In the genomic region with DNA sequence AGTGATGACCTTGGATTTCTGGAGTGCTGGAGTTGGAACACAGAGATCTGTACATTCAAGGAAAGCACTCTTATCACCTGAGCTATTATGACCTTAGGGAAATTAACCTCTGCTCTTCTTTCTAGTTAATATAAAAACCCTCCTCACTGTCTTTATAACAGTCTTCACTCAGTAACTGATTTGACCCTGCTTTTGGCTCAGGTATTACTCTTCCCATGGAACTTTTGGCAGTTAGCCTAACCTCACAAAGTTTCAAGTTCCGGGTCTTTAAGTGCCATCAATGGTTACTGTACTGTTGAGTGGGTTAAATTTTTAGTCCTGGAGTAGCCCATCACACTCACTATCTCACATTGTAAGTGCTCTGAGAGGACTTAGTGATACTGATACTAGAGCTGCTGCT, we compare ENCODE assay signal across 25 mouse cellular contexts. TPM values are rescaled to one million over a fixed set of nuclear protein-coding genes. Genes with fewer than 3 reads are reported as not detected.
DNase-seq lines count a peak whose midpoint lies in the region; ATAC-seq and TF ChIP-seq lines count a peak whose summit lies in the region.
"Had no signal": no experiment of that assay in that cellular context is flagged by ENCODE, and none has a peak within 500 bp of the region (broad histone marks: within the 10 kb centered on the region; RNA-seq: fewer than 3 reads in every experiment).

No protein-coding gene starts in this region.

- H3K27ac ChIP-seq in kidney, embryonic 16.5 days (ENCODE audit: low read length): no peak overlapping the region
- H3K27ac ChIP-seq in kidney, embryonic 14.5 days (ENCODE audit: low read depth, low read length): no peak overlapping the region
- H3K27ac ChIP-seq in kidney, embryonic 15.5 days: no peak overlapping the region
- H3K27ac ChIP-seq in liver, adult 2 months (replicated peaks; ENCODE audit: insufficient read depth, low read depth, low read length): no peak overlapping the region
- no peak overlapping the region for H3K27ac ChIP-seq in liver, embryonic 11.5 days (ENCODE audit: low read depth, low read length)
- H3K27ac ChIP-seq: embryonic facial prominence, embryonic 10.5 days; embryonic facial prominence, embryonic 12.5 days; forebrain, embryonic 13.5 days had no signal

- no peak for TF ChIP-seq POLR2A in liver, adult 2 months (IDR thresholded peaks at IDR 0.05; ENCODE audit: extremely low read depth, insufficient read depth, low read length)

- DNase-seq in kidney, adult 11 months: peak; percentile 32
- DNase-seq in kidney, adult 8-10 months: peak; percentile 31 to 68
- peak; percentile 17 for DNase-seq in kidney, postnatal 14 days
- DNase-seq in liver, adult 2 months (ENCODE audit: extremely low read depth, low read depth, low spot score): peak; percentile 29
- DNase-seq in liver, embryonic 11.5 days (ENCODE audit: low spot score): no peak
- DNase-seq: adrenal gland, adult 8-10 months; adrenal gland, postnatal 14 days; adrenal gland, postnatal 36 days; B cell, adult 2 months; cerebellum, adult 11-12 months; cerebellum, adult 2 months; cerebellum, adult 9-10 months; cerebellum, postnatal 10 days; cerebellum, postnatal 25 days had no signal

- no peaks in the 10 kb centered on the region for H3K79me2 ChIP-seq in liver, adult 2 months (ENCODE audit: control insufficient read depth, insufficient read depth, low read length)

- TF ChIP-seq CTCF in liver, adult 2 months (IDR thresholded peaks at IDR 0.05; ENCODE audit: low read depth, low read length): no peak

- 87% methylated on average over 1 of the region's 1 CpGs for WGBS in kidney, embryonic 16.5 days
- WGBS in kidney, embryonic 14.5 days: 86% methylated on average over 1 of the region's 1 CpGs
- WGBS in kidney, embryonic 15.5 days: 85% methylated on average over 1 of the region's 1 CpGs
- WGBS in liver, adult 2 months: 33% methylated on average over 1 of the region's 1 CpGs
- WGBS in liver, embryonic 11.5 days: 96% methylated on average over 1 of the region's 1 CpGs

- H3K4me3 ChIP-seq in kidney, embryonic 16.5 days (ENCODE audit: low read length): no peak overlapping the region
- no peak overlapping the region for H3K4me3 ChIP-seq in kidney, embryonic 14.5 days (ENCODE audit: low read length)
- no peak overlapping the region for H3K4me3 ChIP-seq in kidney, embryonic 15.5 days (replicated peaks)
- H3K4me3 ChIP-seq in liver, adult 2 months (ENCODE audit: insufficient read depth, low read depth, low read length): no peak overlapping the region
- H3K4me3 ChIP-seq in liver, embryonic 11.5 days (ENCODE audit: low read depth, low read length): no peak overlapping the region
- H3K4me3 ChIP-seq: embryonic facial prominence, embryonic 10.5 days; embryonic facial prominence, embryonic 12.5 days; forebrain, embryonic 13.5 days had no signal

- H3K4me1 ChIP-seq in kidney, embryonic 16.5 days (ENCODE audit: insufficient read depth, low read length): no peaks in the 10 kb centered on the region
- H3K4me1 ChIP-seq in kidney, embryonic 14.5 days (ENCODE audit: control insufficient read depth, insufficient read depth, low read length): no peaks in the 10 kb centered on the region
- H3K4me1 ChIP-seq in kidney, embryonic 15.5 days: no peaks in the 10 kb centered on the region
- no peaks in the 10 kb centered on the region for H3K4me1 ChIP-seq in liver, adult 2 months (ENCODE audit: control insufficient read depth, insufficient read depth, low read length)
- no peaks in the 10 kb centered on the region for H3K4me1 ChIP-seq in liver, embryonic 11.5 days (replicated peaks; ENCODE audit: control insufficient read depth, insufficient read depth, low read length)
- H3K4me1 ChIP-seq: embryonic facial prominence, embryonic 10.5 days; embryonic facial prominence, embryonic 12.5 days; forebrain, embryonic 13.5 days had no signal

- H3K9me3 ChIP-seq in kidney, embryonic 16.5 days (ENCODE audit: low read length): no peaks in the 10 kb centered on the region
- no peaks in the 10 kb centered on the region for H3K9me3 ChIP-seq in kidney, embryonic 14.5 days (ENCODE audit: control insufficient read depth, low read length)
- H3K9me3 ChIP-seq in kidney, embryonic 15.5 days (replicated peaks): no peaks in the 10 kb centered on the region
- H3K9me3 ChIP-seq in liver, embryonic 11.5 days (ENCODE audit: control insufficient read depth, low read length): no peaks in the 10 kb centered on the region
- H3K9me3 ChIP-seq: embryonic facial prominence, embryonic 10.5 days; embryonic facial prominence, embryonic 12.5 days; forebrain, embryonic 13.5 days; G1E had no signal

- no peak for ATAC-seq in kidney, embryonic 16.5 days (ENCODE audit: low FRiP score, low TSS enrichment)
- no peak for ATAC-seq in kidney, embryonic 14.5 days (ENCODE audit: low FRiP score, low TSS enrichment)
- no peak for ATAC-seq in kidney, embryonic 15.5 days (replicated peaks; ENCODE audit: low FRiP score)
- ATAC-seq in liver, embryonic 11.5 days (replicated peaks; ENCODE audit: low FRiP score): no peak
- ATAC-seq: activated CD4-positive, CD25-positive, alpha-beta regulatory T cell, adult 4 months; CD4-positive, CD25-positive, alpha-beta regulatory T cell, adult 4 months; forebrain, embryonic 13.5 days; Patski had no signal

- H3K4me2 ChIP-seq in kidney, embryonic 16.5 days (replicated peaks; ENCODE audit: low read depth, low read length): no peak overlapping the region
- no peak overlapping the region for H3K4me2 ChIP-seq in kidney, embryonic 14.5 days (replicated peaks; ENCODE audit: low read depth, low read length)
- H3K4me2 ChIP-seq in kidney, embryonic 15.5 days: no peak overlapping the region
- no peak overlapping the region for H3K4me2 ChIP-seq in liver, embryonic 11.5 days
- H3K4me2 ChIP-seq: embryonic facial prominence, embryonic 12.5 days; forebrain, embryonic 13.5 days had no signal

- H3K36me3 ChIP-seq in kidney, embryonic 16.5 days (ENCODE audit: insufficient read depth, low read length): peaks cover 32% of the 10 kb centered on the region
- peaks cover 53% of the 10 kb centered on the region for H3K36me3 ChIP-seq in kidney, embryonic 14.5 days (ENCODE audit: control insufficient read depth, insufficient read depth, low read length)
- peaks cover 74% of the 10 kb centered on the region for H3K36me3 ChIP-seq in kidney, embryonic 15.5 days
- peaks cover 48% of the 10 kb centered on the region for H3K36me3 ChIP-seq in liver, adult 2 months (ENCODE audit: control insufficient read depth, insufficient read depth, low read length)
- H3K36me3 ChIP-seq in liver, embryonic 11.5 days (ENCODE audit: control insufficient read depth, insufficient read depth, low read length): peaks cover 10% of the 10 kb centered on the region

- no peak overlapping the region for H3K9ac ChIP-seq in kidney, embryonic 16.5 days (replicated peaks; ENCODE audit: low read length)
- H3K9ac ChIP-seq in kidney, embryonic 14.5 days (ENCODE audit: low read depth, low read length): no peak overlapping the region
- no peak overlapping the region for H3K9ac ChIP-seq in kidney, embryonic 15.5 days
- no peak overlapping the region for H3K9ac ChIP-seq in liver, adult 2 months (ENCODE audit: low read depth, low read length)
- no peak overlapping the region for H3K9ac ChIP-seq in liver, embryonic 11.5 days (ENCODE audit: low read depth, low read length)
- H3K9ac ChIP-seq: embryonic facial prominence, embryonic 12.5 days; forebrain, embryonic 13.5 days had no signal

- H3K27me3 ChIP-seq in kidney, embryonic 16.5 days (ENCODE audit: insufficient read depth, low read length): no peaks in the 10 kb centered on the region
- H3K27me3 ChIP-seq in kidney, embryonic 14.5 days (ENCODE audit: control insufficient read depth, insufficient read depth, low read length): no peaks in the 10 kb centered on the region
- no peaks in the 10 kb centered on the region for H3K27me3 ChIP-seq in kidney, embryonic 15.5 days
- no peaks in the 10 kb centered on the region for H3K27me3 ChIP-seq in liver, adult 2 months (ENCODE audit: control insufficient read depth, insufficient read depth, low read length)
- H3K27me3 ChIP-seq in liver, embryonic 11.5 days (replicated peaks; ENCODE audit: control insufficient read depth, insufficient read depth, low read length): no peaks in the 10 kb centered on the region
- H3K27me3 ChIP-seq: CH12.LX; embryonic facial prominence, embryonic 12.5 days; forebrain, embryonic 13.5 days; Patski had no signal

RNA-seq across cellular contexts. Expression of gene Rars2, which starts 15.2 kb away (rescaled TPM):
- 74.3 and 75.2 TPM in 2 replicates for polyA plus RNA-seq in kidney, embryonic 16.5 days (2015; fragmentation: Nextera tagmentation; extraction: Ambion mirVana)
- polyA plus RNA-seq in kidney, embryonic 14.5 days (2014; fragmentation: Nextera tagmentation; extraction: Ambion mirVana): 68.9 and 75.5 TPM in 2 replicates
- polyA plus RNA-seq in kidney, embryonic 15.5 days (2015; fragmentation: Nextera tagmentation; extraction: Ambion mirVana): 71.5 and 76.0 TPM in 2 replicates
- 12.2 and 14.4 TPM in 2 replicates for total RNA-seq in liver, adult 2 months (2014; rRNA removed)
- polyA plus RNA-seq in liver, adult 2 months (2012; rRNA removed): 5.8 and 6.1 TPM in 2 replicates
- 70.9 and 85.1 TPM in 2 replicates for polyA plus RNA-seq in liver, embryonic 11.5 days (2014; fragmentation: Nextera tagmentation; extraction: Ambion mirVana)

RNA-seq across cellular contexts. Expression of gene Orc3, which starts 15.2 kb away (rescaled TPM):
- polyA plus RNA-seq in kidney, embryonic 16.5 days (2015; fragmentation: Nextera tagmentation; extraction: Ambion mirVana): 90.7 and 91.0 TPM in 2 replicates
- 80.3 and 111 TPM in 2 replicates for polyA plus RNA-seq in kidney, embryonic 14.5 days (2014; fragmentation: Nextera tagmentation; extraction: Ambion mirVana)
- 91.0 and 92.3 TPM in 2 replicates for polyA plus RNA-seq in kidney, embryonic 15.5 days (2015; fragmentation: Nextera tagmentation; extraction: Ambion mirVana)
- 29.9 and 35.9 TPM in 2 replicates for total RNA-seq in liver, adult 2 months (2014; rRNA removed)
- 6.7 and 11.2 TPM in 2 replicates for polyA plus RNA-seq in liver, adult 2 months (2012; rRNA removed)
- 116 and 130 TPM in 2 replicates for polyA plus RNA-seq in liver, embryonic 11.5 days (2014; fragmentation: Nextera tagmentation; extraction: Ambion mirVana)

RNA-seq across cellular contexts. Expression of gene Slc35a1, which starts 57.3 kb away (rescaled TPM):
- 76.3 and 81.1 TPM in 2 replicates for polyA plus RNA-seq in kidney, embryonic 16.5 days (2015; fragmentation: Nextera tagmentation; extraction: Ambion mirVana)
- polyA plus RNA-seq in kidney, embryonic 14.5 days (2014; fragmentation: Nextera tagmentation; extraction: Ambion mirVana): 60.4 and 69.2 TPM in 2 replicates
- polyA plus RNA-seq in kidney, embryonic 15.5 days (2015; fragmentation: Nextera tagmentation; extraction: Ambion mirVana): 68.9 and 70.2 TPM in 2 replicates
- 25.0 and 26.6 TPM in 2 replicates for total RNA-seq in liver, adult 2 months (2014; rRNA removed)
- polyA plus RNA-seq in liver, adult 2 months (2012; rRNA removed): 10.6 and 12.2 TPM in 2 replicates
- 40.1 and 42.8 TPM in 2 replicates for polyA plus RNA-seq in liver, embryonic 11.5 days (2014; fragmentation: Nextera tagmentation; extraction: Ambion mirVana)
